Mouse (Mus musculus): ENCODE results near the gene Tmprss6.
A peak's percentile ranks its signal among the peaks of the same experiment; 100 is the strongest.

The Tmprss6 gene

GRCm38 (mm10) chr15:78468379-78468937 lies at the start of gene Tmprss6:
Tmprss6 (minus strand) TSS chr15:78468634.
- peak; percentile 44 for DNase-seq

DNA sequence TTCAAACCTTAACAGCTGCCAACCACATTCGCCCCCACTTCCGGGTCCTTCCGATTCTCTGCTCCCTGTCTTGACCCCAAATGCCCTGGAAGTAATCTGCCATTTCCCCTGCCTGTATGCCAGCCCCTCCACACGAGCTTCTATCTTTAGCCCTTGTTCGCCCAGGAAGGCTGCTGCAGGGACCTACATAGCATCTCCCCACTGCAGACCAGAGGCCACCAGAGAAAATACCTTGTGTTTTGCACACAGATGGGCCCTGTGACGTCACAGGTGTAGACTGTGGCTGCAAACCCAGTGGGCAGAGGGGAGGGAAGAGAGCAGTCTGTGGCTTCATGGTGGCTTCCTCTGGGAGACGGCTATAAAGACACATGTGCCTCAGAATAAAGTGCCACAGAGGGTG lies 49.8 kb upstream of the Tmprss6 start:
- DNase-seq = no peak

DNA sequence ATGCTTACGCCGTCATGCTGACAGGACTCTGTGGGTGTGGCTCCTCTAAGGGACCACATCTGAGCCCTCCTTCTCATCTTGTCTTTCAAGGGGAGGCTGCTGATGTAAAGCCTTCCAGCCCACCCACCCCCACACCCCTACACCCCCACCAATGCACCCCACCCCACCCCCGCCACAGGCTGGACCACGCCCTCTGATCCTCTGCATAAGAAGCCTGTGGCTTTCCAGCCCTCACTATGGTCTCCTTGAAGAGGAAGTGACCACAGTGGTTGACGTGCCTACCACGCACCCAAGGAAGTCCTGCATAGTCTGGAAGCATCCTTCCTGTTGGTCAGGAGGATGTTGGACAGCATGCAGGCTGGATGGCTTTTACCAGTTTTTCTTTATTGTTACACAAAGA lies 47.3 kb upstream of the Tmprss6 start:
- no peak for DNase-seq

DNA sequence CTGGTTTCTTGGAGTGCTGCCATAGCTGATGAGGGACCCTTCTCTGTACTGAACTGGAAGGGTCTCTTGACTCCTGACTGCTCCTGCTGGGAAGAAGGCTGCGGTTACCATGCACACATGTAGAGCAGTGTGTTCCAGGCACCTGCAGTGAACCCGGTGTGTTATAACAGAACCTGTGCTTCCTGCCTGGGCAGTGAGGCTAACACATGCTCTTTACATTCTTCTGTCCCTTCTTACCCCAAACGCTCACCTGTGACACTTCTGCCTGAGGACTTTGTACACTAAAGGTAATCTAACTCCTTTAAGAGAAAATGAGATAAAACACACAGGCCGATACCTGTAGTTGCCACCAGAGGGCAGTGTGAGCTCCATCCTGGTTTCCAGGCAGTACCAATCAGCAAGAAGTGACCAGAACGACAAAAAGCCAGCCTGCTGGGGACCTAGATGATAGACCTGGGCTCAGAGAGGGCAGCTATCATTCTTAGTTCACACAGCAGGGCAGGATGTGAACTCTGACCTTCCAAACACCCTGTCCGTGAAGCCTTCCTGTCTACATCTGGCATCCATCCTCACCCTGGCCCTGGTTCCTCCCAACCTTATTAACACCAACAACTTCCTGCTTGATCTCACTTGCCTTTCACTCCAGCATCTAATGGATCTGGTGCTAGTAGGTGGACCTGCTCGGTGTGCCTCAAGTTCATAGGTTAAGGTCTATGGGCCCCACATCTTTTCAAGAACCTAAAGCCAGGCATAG lies 46.1 kb upstream of the Tmprss6 start:
- DNase-seq = peak; percentile 72

- no peak for DNase-seq
These were observed 44.6 kb upstream of the Tmprss6 start for GRCm38 (mm10) chr15:78513019-78513418.

- DNase-seq = peak; percentile 34
These were observed 43.5 kb upstream of the Tmprss6 start for GRCm38 (mm10) chr15:78511951-78512350.

DNA sequence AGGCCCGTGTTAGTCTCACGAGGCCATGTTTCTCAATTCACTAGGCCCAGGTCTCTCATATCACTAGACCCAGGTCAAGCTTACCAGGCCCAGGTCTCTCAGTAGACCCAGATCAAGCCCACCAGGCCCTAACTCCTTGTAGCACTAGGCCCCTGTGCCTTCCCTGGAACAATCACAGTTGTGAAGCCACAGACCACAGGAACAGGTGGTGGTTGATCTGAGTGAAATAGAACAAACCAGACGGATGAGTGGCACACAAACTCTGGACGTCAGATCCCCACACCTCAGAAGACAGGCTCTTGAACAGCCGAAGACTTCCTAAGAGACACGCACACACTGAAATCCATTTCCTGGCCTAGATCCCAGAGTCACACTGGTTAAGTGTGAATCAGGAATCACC lies 42.3 kb upstream of the Tmprss6 start:
- DNase-seq = no peak

DNA sequence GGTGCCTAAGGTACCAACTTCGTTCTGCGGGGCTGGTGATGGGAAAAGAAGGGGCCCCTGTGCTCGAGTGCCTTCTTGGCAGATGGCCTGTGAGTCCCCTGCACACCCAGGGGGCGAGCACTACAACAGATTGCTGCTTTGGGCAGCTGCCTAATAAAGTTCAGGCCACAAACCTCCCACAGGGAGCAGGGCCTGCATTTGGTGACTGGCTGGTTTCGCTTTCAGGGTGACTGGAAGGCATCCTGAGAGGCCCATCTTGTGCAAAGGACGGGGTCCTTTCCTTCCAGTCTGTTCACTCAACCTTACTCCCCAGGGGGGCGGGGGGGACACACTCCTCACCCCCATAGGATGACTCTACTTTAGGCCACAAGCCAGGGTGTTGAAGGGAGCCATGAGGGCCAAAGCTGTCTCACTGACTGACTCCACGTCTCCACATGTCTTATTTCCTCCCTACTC lies 41.7 kb upstream of the Tmprss6 start:
- no peak for DNase-seq

- DNase-seq = no peak
These were observed 41.0 kb upstream of the Tmprss6 start for GRCm38 (mm10) chr15:78509297-78509899.

DNA sequence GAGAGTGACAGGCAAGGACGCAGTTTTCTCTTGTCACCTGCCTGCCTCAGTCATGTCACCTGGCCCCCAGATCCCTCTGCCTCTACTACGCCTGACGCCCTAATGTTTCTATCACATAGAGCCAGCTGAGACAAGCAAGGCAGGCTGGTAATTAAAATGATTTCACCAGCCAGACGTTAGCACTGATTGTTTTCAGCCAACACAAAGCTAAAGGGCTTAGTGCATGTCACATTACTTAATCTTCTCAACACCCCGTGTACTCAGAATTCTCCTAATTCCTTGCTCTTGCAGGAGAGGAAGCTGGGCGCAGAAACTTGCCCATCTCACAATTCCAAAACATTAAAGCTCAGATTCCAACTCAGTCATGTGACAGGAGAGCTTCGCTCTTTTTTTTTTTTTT lies 40.0 kb upstream of the Tmprss6 start:
- DNase-seq = no peak

GRCm38 (mm10) chr15:78505541-78505940 lies 37.1 kb upstream of the Tmprss6 start:
- DNase-seq = no peak

GRCm38 (mm10) chr15:78504816-78505215 lies 36.4 kb upstream of the Tmprss6 start:
- no peak for DNase-seq

GRCm38 (mm10) chr15:78504013-78504412 lies 35.6 kb upstream of the Tmprss6 start:
- DNase-seq = no peak

DNA sequence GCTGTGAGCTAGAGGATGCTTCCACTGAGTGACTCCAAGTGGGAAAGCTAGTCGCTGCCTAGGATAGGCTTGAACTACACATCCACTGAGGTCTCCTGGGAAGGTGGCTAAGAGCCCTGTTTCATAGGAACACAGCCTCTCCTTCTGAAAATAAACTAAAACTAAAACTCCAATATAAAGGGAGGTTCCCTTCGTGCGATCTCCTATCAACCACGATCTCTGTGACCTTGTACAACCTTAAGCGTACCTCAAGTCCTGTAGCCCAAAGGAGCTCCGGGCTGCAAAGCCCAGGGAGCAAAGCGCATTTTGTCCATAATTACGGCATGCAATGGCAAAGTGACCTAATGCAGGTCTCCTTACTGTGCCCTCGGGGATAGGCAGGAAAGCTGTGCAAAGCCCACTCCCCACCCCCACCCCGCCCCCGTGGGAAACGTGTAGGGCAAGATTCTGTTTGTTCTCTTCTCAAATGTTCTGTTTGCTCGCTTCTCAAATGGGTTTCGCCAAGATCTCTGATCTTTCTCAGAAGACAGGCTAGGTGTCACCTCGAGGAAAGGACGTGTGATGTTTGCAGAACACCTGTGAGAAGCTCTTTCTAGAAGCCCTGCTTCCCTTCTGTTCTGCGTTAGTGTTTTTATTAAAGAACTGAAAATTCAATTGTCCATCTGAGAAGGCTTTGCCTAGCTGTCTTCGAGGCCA lies 34.2 kb upstream of the Tmprss6 start:
- no peak for DNase-seq

DNA sequence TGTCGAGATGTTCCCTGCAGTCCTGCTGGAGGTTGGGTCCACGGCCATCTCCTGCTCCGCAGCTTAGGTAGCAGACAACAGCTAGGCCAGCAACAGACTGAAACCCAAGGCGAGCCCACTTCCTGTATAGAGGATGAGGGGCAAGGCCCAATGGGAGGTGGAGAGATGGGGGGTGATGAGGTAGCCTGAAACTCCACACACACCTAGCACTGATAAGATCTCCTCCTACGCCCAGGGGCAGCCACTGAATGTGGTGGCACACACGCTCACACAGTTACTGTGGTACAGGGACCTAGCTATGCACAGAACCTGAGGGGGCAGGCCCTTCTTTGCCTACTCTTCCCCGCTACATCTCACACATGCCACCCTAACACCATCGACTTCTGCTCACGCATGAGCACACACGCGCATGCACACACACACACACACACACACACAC lies 26.6 kb upstream of the Tmprss6 start, which contains the start of gene Il2rb:
Gene Il2rb (minus strand): TSS at position 304 of the 439 bp plus-strand sequence.
- DNase-seq = no peak

- DNase-seq = no peak
These were observed 25.1 kb upstream of the Tmprss6 start for GRCm38 (mm10) chr15:78493401-78494010.

DNA sequence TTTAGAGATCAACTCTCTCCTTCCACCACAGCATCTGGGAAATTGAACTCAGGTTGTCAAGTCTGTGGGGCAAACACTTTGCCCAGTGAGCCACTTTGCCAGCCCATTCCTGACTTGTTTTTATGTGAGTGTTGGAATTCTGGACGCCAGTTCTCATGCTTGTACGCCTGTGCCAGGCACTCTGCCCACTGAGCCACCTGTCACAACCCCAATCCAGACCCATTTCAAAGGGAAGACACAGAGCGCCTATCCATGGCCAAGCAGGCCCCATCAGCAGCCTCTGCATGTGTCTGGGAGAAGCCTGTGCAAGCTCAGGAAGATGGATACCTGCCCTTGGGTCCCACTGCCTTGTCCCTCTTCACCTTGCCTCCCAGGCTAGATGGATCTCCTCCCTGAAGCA lies 22.9 kb upstream of the Tmprss6 start:
- DNase-seq = no peak

DNA sequence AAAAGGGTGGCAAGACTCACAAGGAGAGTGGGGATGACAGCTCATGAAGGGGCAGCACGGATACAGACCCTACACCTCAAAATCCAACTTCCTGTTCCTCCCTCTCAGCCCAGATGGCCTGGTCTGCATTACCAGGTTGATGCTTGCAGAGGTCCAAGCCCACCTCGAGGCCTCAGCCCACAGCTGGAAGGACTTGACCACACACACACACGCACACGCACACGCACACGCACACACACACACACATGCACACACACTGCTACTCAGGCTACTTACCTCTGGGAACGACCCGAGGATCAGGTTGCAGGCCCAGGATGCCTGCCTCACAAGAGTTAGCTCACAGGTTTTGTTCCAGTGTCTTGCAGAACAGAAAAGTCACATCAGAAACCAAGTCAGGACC lies 21.5 kb upstream of the Tmprss6 start:
- DNase-seq = no peak

- DNase-seq = no peak
These were observed 20.8 kb upstream of the Tmprss6 start for GRCm38 (mm10) chr15:78489248-78489647.

DNA sequence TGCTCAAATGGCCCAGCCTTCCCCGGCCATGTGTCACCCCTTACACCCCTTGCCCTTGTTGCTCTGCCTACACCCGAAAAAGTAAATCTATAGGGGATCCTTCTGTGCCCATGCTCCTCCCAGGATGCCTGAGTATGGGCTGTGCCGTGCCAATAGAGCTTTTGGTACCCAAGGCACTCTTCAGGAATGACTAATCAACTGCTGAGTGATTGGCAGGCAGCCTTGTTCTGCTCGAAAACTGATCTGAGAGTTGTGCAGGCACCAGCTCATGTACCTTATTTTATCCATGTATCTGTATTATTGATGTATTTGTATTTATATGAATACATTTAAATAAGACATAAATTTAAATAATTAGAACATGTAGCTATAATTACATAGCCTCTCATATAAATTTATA lies 18.6 kb upstream of the Tmprss6 start:
- DNase-seq = no peak

DNA sequence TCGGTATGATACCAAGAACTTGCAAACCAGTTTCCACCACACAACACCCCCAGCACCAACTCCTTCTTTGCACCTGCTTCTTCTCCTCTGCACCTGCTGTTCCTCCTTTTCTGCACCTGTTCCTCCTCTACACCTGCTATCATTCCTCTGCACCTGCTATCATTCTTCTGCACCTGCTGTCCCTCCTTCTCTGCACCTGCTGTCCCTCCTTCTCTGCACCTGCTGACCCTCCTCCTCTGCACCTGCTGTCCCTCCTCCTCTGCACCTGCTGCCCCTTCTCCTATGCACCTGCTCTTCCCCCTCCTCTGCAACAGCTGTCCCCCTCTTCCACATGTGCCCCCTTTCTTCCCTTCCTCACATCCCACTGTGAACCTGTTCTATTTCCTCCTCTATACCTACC lies 18.1 kb upstream of the Tmprss6 start:
- DNase-seq = no peak

DNA sequence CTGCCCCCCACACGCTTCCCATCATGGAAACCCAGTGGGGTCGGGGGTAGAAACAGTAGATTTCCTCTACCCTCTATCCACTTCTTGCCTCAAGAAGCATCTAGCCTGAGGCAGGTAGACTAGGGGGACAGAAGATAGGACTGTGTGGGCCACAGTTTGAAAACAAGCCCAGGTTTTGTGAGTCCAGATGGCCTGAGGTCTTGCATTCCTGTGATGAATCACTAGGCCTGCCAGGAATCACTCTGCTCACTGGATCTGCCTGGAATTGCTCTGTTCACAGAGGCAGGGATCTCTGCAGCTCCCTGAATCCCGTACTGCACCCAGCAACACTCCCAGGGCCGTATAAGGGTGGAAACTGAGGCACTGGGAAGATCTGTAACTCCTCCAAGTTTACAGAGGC lies 14.9 kb upstream of the Tmprss6 start:
- DNase-seq = no peak

- no peak for DNase-seq
These were observed 14.1 kb upstream of the Tmprss6 start for GRCm38 (mm10) chr15:78482518-78482917.

All from liver (tissue).